Mouse (Mus musculus) neutrophil, adult 5-6 weeks (primary cell): ENCODE results near the gene Gm3402. TPM values are rescaled to one million over a fixed set of nuclear protein-coding genes. Genes with fewer than 3 reads are reported as not detected.
"Not testable (repeated sequence)": the region's sequence is repeated elsewhere in the genome, so short reads cannot be mapped to it uniquely, and the experiment has no call there.

Experiments used
- ATAC-seq: fragments of 151-379, 151-347 bp; 2 replicates; pipeline ENCODE4 v1.8.0; 2017; ENCODE audit warnings: mild to moderate bottlenecking, moderate TSS enrichment; ENCODE audit not compliant: insufficient number of reproducible peaks, poor library complexity, low FRiP score, severe bottlenecking; ENCODE audit errors: extremely low read depth
- total RNA-seq: library from RNA; stranded (forward); fragments of 200-1000 nt; gene quantifications from 2 replicates; pipeline ENCODE4 v1.2.3, GENCODE M21; 2017

Gene Gm3402
- total RNA-seq, result not detected in 2 replicates

- ATAC-seq, result not testable (repeated sequence)
Measured at GRCm38 (mm10) chr5:146513823-146514222, at the start of gene Gm3402. Gene Gm3402, plus strand, starts transcription at chr5:146514123.

- ATAC-seq, result no peak
Measured at GRCm38 (mm10) chr5:146466663-146467062, 47.3 kb upstream of the Gm3402 start.

DNA sequence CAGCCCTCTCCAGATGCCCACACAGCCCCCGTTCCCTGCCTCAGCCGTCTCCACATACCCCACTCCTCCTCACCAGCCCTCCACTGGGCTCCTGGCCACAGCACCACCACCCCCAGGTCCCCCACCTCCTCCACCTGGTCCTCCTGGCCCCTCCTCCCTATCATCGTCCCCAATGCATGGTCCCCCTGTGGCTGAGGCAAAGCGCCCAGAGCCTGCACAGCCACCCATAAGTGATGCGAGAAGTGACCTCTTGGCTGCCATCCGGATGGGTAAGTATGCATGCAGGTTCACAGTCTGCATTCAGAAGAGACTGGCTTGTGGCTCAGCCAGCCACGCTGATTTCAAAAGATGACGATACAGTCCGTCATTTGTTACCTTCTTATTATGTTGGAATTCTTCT, 45.6 kb upstream of the Gm3402 start:
- no peak for ATAC-seq

GRCm38 (mm10) chr5:146470821-146471220, 43.1 kb upstream of the Gm3402 start:
- no peak for ATAC-seq

GRCm38 (mm10) chr5:146471311-146471710, 42.6 kb upstream of the Gm3402 start:
- no peak for ATAC-seq

- ATAC-seq, result no peak
Measured at GRCm38 (mm10) chr5:146471821-146472220, 42.1 kb upstream of the Gm3402 start.

DNA sequence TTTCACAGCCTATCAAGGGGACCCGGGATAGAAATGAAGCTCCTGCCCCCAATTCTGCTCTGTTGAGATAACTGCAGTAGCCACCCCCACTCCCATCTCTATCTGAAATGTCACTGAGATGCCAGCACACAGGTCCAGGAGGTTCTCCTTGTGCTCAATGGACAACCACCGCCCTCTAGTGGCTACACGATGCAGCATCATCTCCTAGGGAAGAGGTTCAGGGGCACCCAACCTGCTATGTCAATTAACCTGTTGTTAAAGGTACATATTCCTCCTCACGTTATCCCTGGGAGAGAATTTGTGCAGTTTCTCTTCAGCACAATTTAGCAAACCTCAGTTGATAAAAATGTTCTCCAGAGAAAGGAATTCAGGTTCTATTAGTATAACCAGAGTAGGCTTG, 34.4 kb upstream of the Gm3402 start:
- not testable (repeated sequence) for ATAC-seq

GRCm38 (mm10) chr5:146481665-146482064, 32.3 kb upstream of the Gm3402 start, which contains the start of gene Gm6408:
Gene Gm6408, plus strand, starts transcription at chr5:146481965.
- not testable (repeated sequence) for ATAC-seq

DNA sequence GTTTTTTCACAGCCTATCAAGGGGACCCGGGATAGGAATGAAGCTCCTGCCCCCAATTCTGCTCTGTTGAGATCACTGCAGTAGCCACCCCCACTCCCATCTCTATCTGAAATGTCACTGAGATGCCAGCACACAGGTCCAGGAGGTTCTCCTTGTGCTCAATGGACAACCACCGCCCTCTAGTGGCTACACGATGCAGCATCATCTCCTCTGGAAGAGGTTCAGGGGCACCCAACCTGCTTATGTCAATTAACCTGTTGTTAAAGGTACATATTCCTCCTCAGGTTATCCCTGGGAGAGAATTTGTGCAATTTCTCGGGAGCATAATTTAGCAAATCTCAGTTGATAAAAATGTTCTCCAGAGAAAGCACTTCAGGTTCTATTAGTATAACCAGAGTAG, 25.0 kb upstream of the Gm3402 start:
- ATAC-seq, result not testable (repeated sequence)

- not testable (repeated sequence) for ATAC-seq
Measured at GRCm38 (mm10) chr5:146491063-146491462, 22.9 kb upstream of the Gm3402 start, which contains the start of gene Gm6370. Gene Gm6370, plus strand, starts transcription at chr5:146491363.

GRCm38 (mm10) chr5:146502099-146502498, 11.8 kb upstream of the Gm3402 start, which contains the start of gene 4930449I24Rik:
Gene 4930449I24Rik, plus strand, starts transcription at chr5:146502399.
- ATAC-seq, result not testable (repeated sequence)

- ATAC-seq, result not testable (repeated sequence)
Measured at GRCm38 (mm10) chr5:146525501-146525900, 11.6 kb downstream of the Gm3402 start, which contains the start of gene Gm3404. Gene Gm3404, plus strand, starts transcription at chr5:146525801.

DNA sequence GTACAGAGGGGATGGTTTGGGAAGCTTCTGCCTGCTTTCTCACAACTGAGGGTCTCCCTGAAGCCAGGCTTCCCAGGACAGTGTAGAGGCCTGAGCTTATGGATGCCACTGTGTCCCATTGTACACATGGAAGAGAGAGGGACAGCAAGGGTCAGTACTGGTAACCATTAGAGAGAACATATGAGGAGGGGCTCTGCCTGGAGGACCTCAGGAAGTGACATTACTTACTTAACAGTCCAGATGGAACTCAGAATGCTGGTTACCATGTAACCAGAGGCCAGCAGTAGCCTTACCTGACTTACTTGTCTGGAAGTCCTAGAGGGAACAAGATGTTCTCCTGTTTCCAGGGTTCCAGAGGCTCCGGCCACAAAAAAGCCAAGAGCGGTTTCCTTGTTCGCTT, 23.4 kb downstream of the Gm3402 start, which contains the start of gene Gm3409:
Gene Gm3409, plus strand, starts transcription at position 301 of the 400 bp plus-strand sequence.
- not testable (repeated sequence) for ATAC-seq

GRCm38 (mm10) chr5:146555836-146556235, 41.9 kb downstream of the Gm3402 start, which contains the start of gene Gm3415:
Gene Gm3415, plus strand, starts transcription at chr5:146556136.
- not testable (repeated sequence) for ATAC-seq

- ATAC-seq, result no peak
Measured at GRCm38 (mm10) chr5:146564259-146564658, 50.3 kb downstream of the Gm3402 start.

Other genes with a start within 250 kb of the Gm3402 start
- not detected in 2 replicates for gene Wasf3, start 129.1 kb upstream of the Gm3402 start, total RNA-seq
- not detected in 2 replicates for gene Gm6408, start 32.2 kb upstream of the Gm3402 start, total RNA-seq
- gene Gm6370, start 22.8 kb upstream of the Gm3402 start, total RNA-seq, result not detected in 2 replicates
- not detected in 2 replicates for gene 4930449I24Rik, start 11.7 kb upstream of the Gm3402 start, total RNA-seq
- gene Gm3404, start 11.7 kb downstream of the Gm3402 start, total RNA-seq, result not detected in 2 replicates
- gene Gm3409, start 23.5 kb downstream of the Gm3402 start, total RNA-seq, result not detected in 2 replicates
- gene Gm3415, start 42.0 kb downstream of the Gm3402 start, total RNA-seq, result not detected in 2 replicates
- gene Gpr12, start 71.1 kb downstream of the Gm3402 start, total RNA-seq, result not detected in 2 replicates